Mouse (Mus musculus) megakaryocyte, embryonic 14.5 days (primary cell): ENCODE measurements around the gene Slc34a1. TPM values are rescaled to one million over a fixed set of nuclear protein-coding genes. Genes with fewer than 3 reads are reported as not detected.

Experiments
- H3K27me3 ChIP-seq: replicated peaks from 2 replicates; pipeline ENCODE3; 2012; ENCODE audit warnings: inconsistent platforms
- H3K36me3 ChIP-seq: replicated peaks from 2 replicates; pipeline ENCODE3; 2012; ENCODE audit warnings: low read length, inconsistent platforms, mixed read lengths
- H3K4me1 ChIP-seq: 2 replicates; pipeline ENCODE4 v1.6.1; 2012; ENCODE audit warnings: inconsistent platforms
- H3K4me3 ChIP-seq: replicated peaks from 2 replicates; pipeline ENCODE3; 2012; ENCODE audit warnings: moderate library complexity, mild to moderate bottlenecking, inconsistent platforms
- H3K9me3 ChIP-seq: 2 replicates; pipeline ENCODE4 v1.6.1; 2012; ENCODE audit warnings: inconsistent platforms
- FLI1 ChIP-seq: IDR thresholded peaks from 2 replicates; pipeline ENCODE4 v1.6.1; 2012; ENCODE audit warnings: low read length, inconsistent platforms, mixed read lengths
- GATA1 ChIP-seq: IDR thresholded peaks from 3 replicates; pipeline ENCODE4 v1.6.1; 2012; ENCODE audit warnings: mixed read lengths, low read length, inconsistent platforms, borderline replicate concordance
- polyA plus RNA-seq: library from polyadenylated mRNA; stranded (reverse); fragments of >175 nt; gene quantifications from 2 replicates; pipeline ENCODE4 v1.2.3, GENCODE M21; 2012; ENCODE audit warnings: low replicate concordance; ENCODE audit not compliant: insufficient read depth

Gene Slc34a1
- polyA plus RNA-seq, 1 experiment: not detected

- H3K27me3 ChIP-seq: no peaks in the 10 kb centered on the region
- no peaks in the 10 kb centered on the region for H3K9me3 ChIP-seq
- peaks cover 66% of the 10 kb centered on the region for H3K36me3 ChIP-seq
- H3K4me3 ChIP-seq: peak overlapping the region; percentile 21
- peaks cover 72% of the 10 kb centered on the region for H3K4me1 ChIP-seq
- TF ChIP-seq FLI1: no peak
- no peak for TF ChIP-seq GATA1
Observed at GRCm38 (mm10) chr13:55449205-55449604, 51.2 kb downstream of the Slc34a1 start.

GRCm38 (mm10) chr13:55449679-55450441, 51.9 kb downstream of the Slc34a1 start:
- Histone ChIP-seq H3K36me3 (peaks cover 72% of the 10 kb centered on the region), H3K27me3 (no peaks in the 10 kb centered on the region), H3K4me1 (peaks cover 70% of the 10 kb centered on the region), H3K4me3 (peak overlapping the region; percentile 21), H3K9me3 (no peaks in the 10 kb centered on the region)
- TF ChIP-seq GATA1 (no peak), FLI1 (no peak)

- Histone ChIP-seq H3K4me1 (peaks cover 70% of the 10 kb centered on the region), H3K27me3 (no peaks in the 10 kb centered on the region), H3K4me3 (no peak overlapping the region), H3K9me3 (no peaks in the 10 kb centered on the region), H3K36me3 (peaks cover 79% of the 10 kb centered on the region)
- TF ChIP-seq GATA1 (no peak), FLI1 (no peak)
Observed at GRCm38 (mm10) chr13:55450511-55450980, 52.6 kb downstream of the Slc34a1 start.

GRCm38 (mm10) chr13:55451296-55451695, 53.3 kb downstream of the Slc34a1 start:
- TF ChIP-seq FLI1: no peak
- TF ChIP-seq GATA1: no peak
- no peaks in the 10 kb centered on the region for H3K27me3 ChIP-seq
- no peaks in the 10 kb centered on the region for H3K9me3 ChIP-seq
- peaks cover 65% of the 10 kb centered on the region for H3K4me1 ChIP-seq
- no peak overlapping the region for H3K4me3 ChIP-seq
- peaks cover 87% of the 10 kb centered on the region for H3K36me3 ChIP-seq

GRCm38 (mm10) chr13:55451785-55452549, 54.0 kb downstream of the Slc34a1 start:
- peaks cover 93% of the 10 kb centered on the region for H3K36me3 ChIP-seq
- peak overlapping the region; percentile 62 for H3K4me3 ChIP-seq
- H3K9me3 ChIP-seq: no peaks in the 10 kb centered on the region
- TF ChIP-seq GATA1 (no peak), FLI1 (no peak)
- H3K4me1 ChIP-seq: peaks cover 61% of the 10 kb centered on the region
- no peaks in the 10 kb centered on the region for H3K27me3 ChIP-seq

- H3K27me3 ChIP-seq: peaks cover 41% of the 10 kb centered on the region
Observed at GRCm38 (mm10) chr13:55462965-55463364, 65.0 kb downstream of the Slc34a1 start.

GRCm38 (mm10) chr13:55463399-55464026, 65.5 kb downstream of the Slc34a1 start:
- TF ChIP-seq GATA1: no peak
- no peak for TF ChIP-seq FLI1
- no peaks in the 10 kb centered on the region for H3K9me3 ChIP-seq
- H3K4me1 ChIP-seq: peaks cover 57% of the 10 kb centered on the region
- H3K27me3 ChIP-seq: peaks cover 47% of the 10 kb centered on the region
- H3K36me3 ChIP-seq: peaks cover 49% of the 10 kb centered on the region
- peak overlapping the region; percentile 92 for H3K4me3 ChIP-seq

More at GRCm38 (mm10) chr13:55462965-55463364, 65.0 kb downstream of the Slc34a1 start:
- H3K4me3 ChIP-seq: no peak overlapping the region
- H3K9me3 ChIP-seq: no peaks in the 10 kb centered on the region
- H3K4me1 ChIP-seq: peaks cover 53% of the 10 kb centered on the region
- H3K36me3 ChIP-seq: peaks cover 55% of the 10 kb centered on the region
- no peak for TF ChIP-seq FLI1
- TF ChIP-seq GATA1: no peak

- Histone ChIP-seq H3K4me1 (peaks cover 62% of the 10 kb centered on the region), H3K27me3 (peaks cover 54% of the 10 kb centered on the region), H3K4me3 (peak within 1 kb of the TSS; percentile 92), H3K36me3 (peaks cover 42% of the 10 kb centered on the region), H3K9me3 (no peaks in the 10 kb centered on the region)
- TF ChIP-seq FLI1 (no peak), GATA1 (no peak)
Observed at GRCm38 (mm10) chr13:55464027-55464884, 66.3 kb downstream of the Slc34a1 start, which contains the start of gene Prr7. TSS of gene Prr7 (plus strand) at chr13:55464267.

GRCm38 (mm10) chr13:55465184-55465583, 67.2 kb downstream of the Slc34a1 start:
- Histone ChIP-seq H3K27me3 (peaks cover 63% of the 10 kb centered on the region), H3K36me3 (peaks cover 33% of the 10 kb centered on the region)
- no peak for TF ChIP-seq FLI1
- no peak for TF ChIP-seq GATA1

More at GRCm38 (mm10) chr13:55465184-55465583, 67.2 kb downstream of the Slc34a1 start:
- H3K9me3 ChIP-seq: no peaks in the 10 kb centered on the region
- H3K4me1 ChIP-seq: peaks cover 67% of the 10 kb centered on the region
- H3K4me3 ChIP-seq: peak overlapping the region; percentile 92

Other genes starting within 250 kb of the Slc34a1 start
- gene Fgfr4, start 245.5 kb upstream of the Slc34a1 start, polyA plus RNA-seq: not detected in 2 replicates
- gene Nsd1, start 188.4 kb upstream of the Slc34a1 start, polyA plus RNA-seq: 2.5 and 2.7 TPM in 2 replicates
- 484 and 629 TPM in 2 replicates for gene Prelid1, start 77.7 kb upstream of the Slc34a1 start, polyA plus RNA-seq
- gene Rab24, start 76.2 kb upstream of the Slc34a1 start, polyA plus RNA-seq: 23.5 and 94.6 TPM in 2 replicates
- 5.7 TPM in 1 of 2 replicates, not detected in the other for gene Mxd3, start 68.4 kb upstream of the Slc34a1 start, polyA plus RNA-seq
- gene Lman2, start 35.4 kb upstream of the Slc34a1 start, polyA plus RNA-seq: 59.9 and 62.1 TPM in 2 replicates
- 6.2 and 8.4 TPM in 2 replicates for gene Rgs14, start 28.5 kb upstream of the Slc34a1 start, polyA plus RNA-seq
- not detected in 2 replicates for gene Pfn3, start 17.0 kb downstream of the Slc34a1 start, polyA plus RNA-seq
- 0.54 TPM in 1 of 2 replicates, not detected in the other for gene F12, start 28.6 kb downstream of the Slc34a1 start, polyA plus RNA-seq
- gene Grk6, start 46.9 kb downstream of the Slc34a1 start, polyA plus RNA-seq: 33.8 and 54.2 TPM in 2 replicates
- 5.3 and 21.1 TPM in 2 replicates for gene Prr7, start 66.1 kb downstream of the Slc34a1 start, polyA plus RNA-seq
- gene Dbn1, start 89.9 kb downstream of the Slc34a1 start, polyA plus RNA-seq: 1.8 and 5.0 TPM in 2 replicates
- gene Pdlim7, start 115.5 kb downstream of the Slc34a1 start, polyA plus RNA-seq: 681 and 731 TPM in 2 replicates
- gene Dok3, start 131.1 kb downstream of the Slc34a1 start, polyA plus RNA-seq: 35.5 and 98.6 TPM in 2 replicates
- gene Ddx41, start 138.5 kb downstream of the Slc34a1 start, polyA plus RNA-seq: 49.7 and 52.6 TPM in 2 replicates
- 64.4 and 77.7 TPM in 2 replicates for gene Fam193b, start 172.9 kb downstream of the Slc34a1 start, polyA plus RNA-seq
- 209 and 240 TPM in 2 replicates for gene Tmed9, start 175.5 kb downstream of the Slc34a1 start, polyA plus RNA-seq
- gene B4galt7, start 201.7 kb downstream of the Slc34a1 start, polyA plus RNA-seq: 11.6 and 13.8 TPM in 2 replicates
- 12.6 and 59.7 TPM in 2 replicates for gene Caml, start 224.8 kb downstream of the Slc34a1 start, polyA plus RNA-seq
- gene Ddx46, start 236.8 kb downstream of the Slc34a1 start, polyA plus RNA-seq: 5.4 and 12.8 TPM in 2 replicates